ENCODE assay signal across 10 mouse cellular contexts in the genomic region with DNA sequence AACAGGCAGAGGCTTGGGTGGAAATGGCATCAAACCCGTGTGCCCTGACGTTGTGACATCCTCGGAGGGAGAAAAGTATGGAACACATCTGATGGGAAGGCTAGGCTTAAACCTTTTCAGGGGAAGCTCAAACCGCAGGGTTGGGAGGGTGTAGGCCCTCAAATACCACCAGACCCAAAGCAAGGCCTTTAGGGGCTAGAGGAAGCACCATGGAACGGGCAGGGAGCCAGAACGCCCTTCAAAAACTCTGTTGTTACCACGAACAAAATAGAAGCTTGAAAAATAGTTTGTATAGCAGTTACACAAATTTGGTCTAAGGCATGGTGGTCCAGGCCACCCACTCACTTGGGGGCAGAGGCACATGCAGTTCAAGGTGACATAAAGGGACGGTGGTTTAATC. TPM values are rescaled to one million over a fixed set of nuclear protein-coding genes. Genes with fewer than 3 reads are reported as not detected.
A peak's percentile ranks its signal among the peaks of the same experiment; 100 is the strongest.
DNase-seq lines count a peak whose midpoint lies in the region; ATAC-seq and TF ChIP-seq lines count a peak whose summit lies in the region.
"Had no signal": no experiment of that assay in that cellular context is flagged by ENCODE, and none has a peak within 500 bp of the region (broad histone marks: within the 10 kb centered on the region; RNA-seq: fewer than 3 reads in every experiment).

No protein-coding gene starts in this region.

- TF ChIP-seq POLR2A in lung, adult 2 months (IDR thresholded peaks at IDR 0.05; ENCODE audit: borderline replicate concordance, extremely low read depth, low read depth, low read length), result no peak

- 20% methylated on average over 8 of the region's 8 CpGs for WGBS in lung, embryonic 15.5 days
- 16% methylated on average over 8 of the region's 8 CpGs for WGBS in lung, adult 2 months
- 20% methylated on average over 8 of the region's 8 CpGs for WGBS in embryonic facial prominence, embryonic 15.5 days
- WGBS in limb, embryonic 10.5 days, result 34% methylated on average over 8 of the region's 8 CpGs
- WGBS in neural tube, embryonic 15.5 days, result 31% methylated on average over 8 of the region's 8 CpGs

- no peak for DNase-seq in lung, adult 2 months
- DNase-seq in limb, embryonic 10.5 days (ENCODE audit: low spot score), result no peak
- DNase-seq in spleen, adult 12 weeks (ENCODE audit: low spot score), result no peak
- no peak for DNase-seq in adrenal gland, postnatal 4 days (ENCODE audit: low spot score in 2 of 2)
- no peak for DNase-seq in kidney, postnatal 10 days

- no peaks in the 10 kb centered on the region for H3K9me3 ChIP-seq in lung, embryonic 15.5 days
- H3K9me3 ChIP-seq in embryonic facial prominence, embryonic 15.5 days (replicated peaks), result no peaks in the 10 kb centered on the region
- no peaks in the 10 kb centered on the region for H3K9me3 ChIP-seq in limb, embryonic 10.5 days (replicated peaks)
- H3K9me3 ChIP-seq in neural tube, embryonic 15.5 days (replicated peaks), result no peaks in the 10 kb centered on the region

- H3K4me3 ChIP-seq in lung, embryonic 15.5 days, result peak overlapping the region; percentile 40
- H3K4me3 ChIP-seq in lung, adult 2 months (replicated peaks; ENCODE audit: extremely low read depth, low read depth, low read length), result no peak overlapping the region
- peak overlapping the region; percentile 47 for H3K4me3 ChIP-seq in embryonic facial prominence, embryonic 15.5 days (replicated peaks)
- H3K4me3 ChIP-seq in limb, embryonic 10.5 days, result peak overlapping the region; percentile 60
- H3K4me3 ChIP-seq in neural tube, embryonic 15.5 days (replicated peaks), result peak overlapping the region; percentile 45

- H3K9ac ChIP-seq in lung, embryonic 15.5 days, result no peak overlapping the region
- H3K9ac ChIP-seq in embryonic facial prominence, embryonic 15.5 days, result no peak overlapping the region
- 0 out of 2 replicates have a peak overlapping the region, but pooled peaks have one; percentile 31 for H3K9ac ChIP-seq in neural tube, embryonic 15.5 days (replicated peaks)

- no peak for TF ChIP-seq CTCF in lung, adult 2 months (IDR thresholded peaks at IDR 0.05; ENCODE audit: insufficient read depth, low read length)

- H3K4me2 ChIP-seq in lung, embryonic 15.5 days, result peak overlapping the region; percentile 85
- peak overlapping the region; percentile 78 for H3K4me2 ChIP-seq in embryonic facial prominence, embryonic 15.5 days (replicated peaks)
- peak overlapping the region; percentile 85 for H3K4me2 ChIP-seq in neural tube, embryonic 15.5 days

- H3K4me1 ChIP-seq in lung, embryonic 15.5 days, result 0 out of 2 replicates have a peak, but pooled peaks cover 10% of the 10 kb centered on the region
- no peaks in the 10 kb centered on the region for H3K4me1 ChIP-seq in lung, adult 2 months (ENCODE audit: control insufficient read depth, insufficient read depth, low read length)
- peaks cover 10% of the 10 kb centered on the region for H3K4me1 ChIP-seq in embryonic facial prominence, embryonic 15.5 days
- peaks cover 11% of the 10 kb centered on the region for H3K4me1 ChIP-seq in limb, embryonic 10.5 days
- peaks cover 12% of the 10 kb centered on the region for H3K4me1 ChIP-seq in neural tube, embryonic 15.5 days

- no peaks in the 10 kb centered on the region for H3K36me3 ChIP-seq in lung, embryonic 15.5 days
- no peaks in the 10 kb centered on the region for H3K36me3 ChIP-seq in embryonic facial prominence, embryonic 15.5 days
- no peaks in the 10 kb centered on the region for H3K36me3 ChIP-seq in limb, embryonic 10.5 days
- no peaks in the 10 kb centered on the region for H3K36me3 ChIP-seq in neural tube, embryonic 15.5 days

- H3K27me3 ChIP-seq in lung, embryonic 15.5 days, result peaks cover 15% of the 10 kb centered on the region; the same call in 1 of the 2 replicates
- H3K27me3 ChIP-seq in embryonic facial prominence, embryonic 15.5 days, result peaks cover 5% of the 10 kb centered on the region
- peaks cover 42% of the 10 kb centered on the region for H3K27me3 ChIP-seq in limb, embryonic 10.5 days (ENCODE audit: low read depth, poor library complexity, severe bottlenecking)
- H3K27me3 ChIP-seq in neural tube, embryonic 15.5 days (replicated peaks), result peaks cover 17% of the 10 kb centered on the region

- no peak overlapping the region for H3K27ac ChIP-seq in lung, embryonic 15.5 days
- no peak overlapping the region for H3K27ac ChIP-seq in embryonic facial prominence, embryonic 15.5 days (replicated peaks)
- peak overlapping the region; percentile 78 for H3K27ac ChIP-seq in limb, embryonic 10.5 days
- no peak overlapping the region for H3K27ac ChIP-seq in neural tube, embryonic 15.5 days (replicated peaks)

- no peak for ATAC-seq in lung, embryonic 15.5 days (ENCODE audit: borderline replicate concordance, extremely low read depth, low FRiP score, low TSS enrichment)
- ATAC-seq in embryonic facial prominence, embryonic 15.5 days (ENCODE audit: insufficient number of reproducible peaks, low FRiP score, low TSS enrichment, low read depth), result no peak
- ATAC-seq in neural tube, embryonic 15.5 days (ENCODE audit: low FRiP score), result no peak

RNA-seq across cellular contexts. Expression of gene Ankrd60, which starts 0.4 kb away (rescaled TPM):
- polyA plus RNA-seq in lung, embryonic 15.5 days (2015; fragmentation: Nextera tagmentation; extraction: Ambion mirVana), result not detected in 2 replicates
- polyA plus RNA-seq in lung, adult 2 months (2012; rRNA removed), result not detected in 2 replicates
- not detected in 2 replicates for polyA plus RNA-seq in embryonic facial prominence, embryonic 15.5 days (2015; fragmentation: Nextera tagmentation; extraction: Ambion mirVana)
- polyA plus RNA-seq in limb, embryonic 10.5 days (2016; fragmentation: Nextera tagmentation; extraction: Ambion mirVana), result not detected in 2 replicates
- not detected in 2 replicates for polyA plus RNA-seq in neural tube, embryonic 15.5 days (2015; fragmentation: Nextera tagmentation; extraction: Ambion mirVana)
- not detected for total RNA-seq in adrenal gland, postnatal 4 days (2021)
- total RNA-seq: liver, adult 2 months had no signal
- polyA plus RNA-seq: cortical plate, adult 2 months; liver, adult 2 months had no signal

RNA-seq across cellular contexts. Expression of gene 1700021F07Rik, which starts 56.2 kb away (rescaled TPM):
- polyA plus RNA-seq in lung, embryonic 15.5 days (2015; fragmentation: Nextera tagmentation; extraction: Ambion mirVana), result not detected in 2 replicates
- polyA plus RNA-seq in lung, adult 2 months (2012; rRNA removed), result not detected in 2 replicates
- not detected in 2 replicates for polyA plus RNA-seq in embryonic facial prominence, embryonic 15.5 days (2015; fragmentation: Nextera tagmentation; extraction: Ambion mirVana)
- not detected in 2 replicates for polyA plus RNA-seq in limb, embryonic 10.5 days (2016; fragmentation: Nextera tagmentation; extraction: Ambion mirVana)
- polyA plus RNA-seq in neural tube, embryonic 15.5 days (2015; fragmentation: Nextera tagmentation; extraction: Ambion mirVana), result not detected in 2 replicates
- not detected for total RNA-seq in adrenal gland, postnatal 4 days (2021)
- total RNA-seq: liver, adult 2 months had no signal
- polyA plus RNA-seq: cortical plate, adult 2 months; liver, adult 2 months had no signal
